Mouse (Mus musculus): ENCODE measurements around the gene Bysl.

DNA sequence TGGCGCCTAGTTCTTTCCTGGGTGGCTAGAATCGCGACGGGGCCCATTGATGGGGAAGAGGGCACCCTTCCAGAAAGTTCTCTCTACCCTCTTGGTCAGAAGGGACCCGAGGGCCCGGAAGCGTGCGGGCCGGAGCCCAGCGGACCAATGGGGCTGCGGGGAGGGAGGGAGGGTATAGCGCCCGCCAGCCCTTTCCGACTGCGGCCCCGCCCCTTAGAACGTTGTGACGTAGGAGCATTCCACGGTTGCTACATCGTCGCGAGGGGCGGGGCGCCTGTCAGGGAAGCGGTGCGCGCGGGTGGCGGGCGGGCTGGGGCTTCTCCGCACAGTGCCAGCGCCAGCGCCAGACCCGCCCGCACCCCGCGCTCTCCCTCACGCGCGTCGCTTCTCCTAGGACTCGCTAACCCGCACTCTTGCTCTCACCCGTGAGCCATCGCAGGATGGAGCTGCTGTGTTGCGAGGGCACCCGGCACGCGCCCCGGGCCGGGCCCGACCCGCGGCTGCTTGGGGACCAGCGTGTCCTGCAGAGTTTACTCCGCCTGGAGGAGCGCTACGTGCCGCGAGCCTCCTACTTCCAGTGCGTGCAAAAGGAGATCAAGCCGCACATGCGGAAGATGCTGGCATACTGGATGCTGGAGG is 18.0 kb downstream of the Bysl start:
- TF ChIP-seq TAL1 (IDR thresholded peaks at IDR 0.05; ENCODE audit: low read length) = no peak
- TF ChIP-seq GATA1 (IDR thresholded peaks at IDR 0.05; ENCODE audit: low read length) = no peak
